Mouse (Mus musculus) midbrain, embryonic 12.5 days (tissue): ENCODE data around the gene Pilra. TPM values are rescaled to one million over a fixed set of nuclear protein-coding genes. Genes with fewer than 3 reads are reported as not detected.

Experiments used
- ATAC-seq: fragments of 200-750 bp; cut with Nextera tagmentation; 2 replicates; pipeline ENCODE4 v1.8.0; 2017; ENCODE audit warnings: low read depth, moderate TSS enrichment, moderate library complexity; ENCODE audit not compliant: low FRiP score
- H3K27ac ChIP-seq: fragments of 300-500 bp; sonication (generic); replicated peaks from 2 replicates; pipeline ENCODE4 v1.5.1; 2016; ENCODE audit warnings: mild to moderate bottlenecking
- H3K27me3 ChIP-seq: fragments of 300-500 bp; sonication (generic); 2 replicates; pipeline ENCODE4 v1.6.1; 2016; ENCODE audit warnings: mild to moderate bottlenecking
- H3K36me3 ChIP-seq: fragments of 300-500 bp; sonication (generic); 2 replicates; pipeline ENCODE4 v1.6.1; 2016
- H3K4me1 ChIP-seq: fragments of 300-500 bp; sonication (generic); 2 replicates; pipeline ENCODE4 v1.6.1; 2016
- H3K4me2 ChIP-seq: fragments of 300-500 bp; sonication (generic); replicated peaks from 2 replicates; pipeline ENCODE4 v1.6.1; 2016; ENCODE audit warnings: mild to moderate bottlenecking, moderate library complexity
- H3K4me3 ChIP-seq: fragments of 300-500 bp; sonication (generic); 2 replicates; pipeline ENCODE4 v1.5.1; 2016; ENCODE audit warnings: mild to moderate bottlenecking
- H3K9ac ChIP-seq: fragments of 300-500 bp; sonication (generic); replicated peaks from 2 replicates; pipeline ENCODE4 v1.6.1; 2016; ENCODE audit warnings: mild to moderate bottlenecking, moderate library complexity
- H3K9me3 ChIP-seq: fragments of 300-500 bp; sonication (generic); 2 replicates; pipeline ENCODE4 v1.6.1; 2016; ENCODE audit warnings: mild to moderate bottlenecking
- WGBS: fragments of 180-500 bp; shearing (Covaris S2); methylation state at CpG from one replicate; pipeline ENCODE4 v1.1.7; 2016; 5-methylcytosine and 5-hydroxymethylcytosine counted together
- polyA plus RNA-seq: library from polyadenylated mRNA; unstranded; fragments of >200 nt; fragmentation: Nextera tagmentation; extraction: Ambion mirVana; gene quantifications from 2 replicates; pipeline ENCODE4 v1.2.1, GENCODE M21; 2016

The Pilra gene
- polyA plus RNA-seq, 1 experiment from 2014 or later: 0.29 TPM

GRCm38 (mm10) chr5:137785164-137786031 is 50.7 kb downstream of the Pilra start:
- H3K4me2 ChIP-seq: peak overlapping the region; percentile 80
- peaks cover 41% of the 10 kb centered on the region for H3K4me1 ChIP-seq
- peak; percentile 14 for ATAC-seq
- H3K27me3 ChIP-seq: peaks cover 14% of the 10 kb centered on the region
- 5% methylated on average over 59 of the region's 62 CpGs for WGBS
- H3K27ac ChIP-seq: peak overlapping the region; percentile 98
- H3K9me3 ChIP-seq: no peaks in the 10 kb centered on the region
- peak overlapping the region; percentile 79 for H3K4me3 ChIP-seq
- peaks cover 41% of the 10 kb centered on the region for H3K36me3 ChIP-seq
- H3K9ac ChIP-seq: peak overlapping the region; percentile 97

- Histone ChIP-seq H3K36me3 (peaks cover 46% of the 10 kb centered on the region), H3K27me3 (peaks cover 14% of the 10 kb centered on the region), H3K27ac (peak overlapping the region; percentile 98; the same call in 1 of the 2 replicates), H3K4me1 (peaks cover 50% of the 10 kb centered on the region), H3K4me3 (peak overlapping the region; percentile 79), H3K9me3 (no peaks in the 10 kb centered on the region), H3K9ac (peak overlapping the region; percentile 97), H3K4me2 (peak overlapping the region; percentile 80)
- ATAC-seq: no peak
- 89% methylated on average over 14 of the region's 14 CpGs for whole genome bisulfite sequencing
These were observed 51.5 kb downstream of the Pilra start for GRCm38 (mm10) chr5:137784546-137784945.

- no peak overlapping the region for H3K27ac ChIP-seq
- WGBS: 75% methylated on average over 9 of the region's 9 CpGs
- peak overlapping the region; percentile 80 for H3K4me2 ChIP-seq
- H3K9ac ChIP-seq: peak overlapping the region; percentile 97
- H3K9me3 ChIP-seq: no peaks in the 10 kb centered on the region
- H3K4me3 ChIP-seq: peak overlapping the region; percentile 79
- H3K4me1 ChIP-seq: peaks cover 52% of the 10 kb centered on the region
- peaks cover 46% of the 10 kb centered on the region for H3K36me3 ChIP-seq
- H3K27me3 ChIP-seq: peaks cover 9% of the 10 kb centered on the region
- no peak for ATAC-seq
These were observed 52.1 kb downstream of the Pilra start for GRCm38 (mm10) chr5:137783901-137784540.

GRCm38 (mm10) chr5:137782776-137783522 is 53.1 kb downstream of the Pilra start:
- Histone ChIP-seq H3K27ac (no peak overlapping the region), H3K4me1 (peaks cover 49% of the 10 kb centered on the region), H3K36me3 (peaks cover 46% of the 10 kb centered on the region), H3K27me3 (peaks cover under 1% of the 10 kb centered on the region), H3K9ac (peak overlapping the region; percentile 97), H3K4me2 (peak overlapping the region; percentile 80), H3K4me3 (peak overlapping the region; percentile 79), H3K9me3 (no peaks in the 10 kb centered on the region)
- 87% methylated on average over 13 of the region's 13 CpGs for WGBS
- ATAC-seq: no peak

GRCm38 (mm10) chr5:137781661-137782060 is 54.4 kb downstream of the Pilra start:
- WGBS: 92% methylated on average over 7 of the region's 7 CpGs
- Histone ChIP-seq H3K4me2 (no peak overlapping the region), H3K36me3 (peaks cover 46% of the 10 kb centered on the region), H3K27ac (no peak overlapping the region), H3K9me3 (no peaks in the 10 kb centered on the region), H3K4me1 (peaks cover 48% of the 10 kb centered on the region), H3K4me3 (no peak overlapping the region), H3K9ac (no peak overlapping the region), H3K27me3 (no peaks in the 10 kb centered on the region)
- ATAC-seq: no peak

- Histone ChIP-seq H3K4me2 (peak overlapping the region; percentile 99), H3K36me3 (peaks cover 43% of the 10 kb centered on the region), H3K9me3 (no peaks in the 10 kb centered on the region), H3K4me3 (peak overlapping the region; percentile 99), H3K9ac (peak overlapping the region; percentile 90), H3K27ac (peak overlapping the region; percentile 95), H3K27me3 (no peaks in the 10 kb centered on the region), H3K4me1 (peaks cover 38% of the 10 kb centered on the region)
- WGBS: under 1% methylated on average over 74 of the region's 83 CpGs
- ATAC-seq: peak; percentile 53
These were observed 56.8 kb downstream of the Pilra start for GRCm38 (mm10) chr5:137779053-137779933.

GRCm38 (mm10) chr5:137778635-137779034 is 57.4 kb downstream of the Pilra start, which contains the start of gene Ppp1r35:
Gene Ppp1r35 (plus strand): TSS chr5:137778849.
- Histone ChIP-seq H3K4me3 (peak within 1 kb of the TSS; percentile 99), H3K27me3 (no peaks in the 10 kb centered on the region), H3K27ac (peak within 1 kb of the TSS; percentile 95), H3K4me2 (peak within 1 kb of the TSS; percentile 99), H3K9ac (peak within 1 kb of the TSS; percentile 90), H3K4me1 (peaks cover 32% of the 10 kb centered on the region), H3K9me3 (no peaks in the 10 kb centered on the region), H3K36me3 (peaks cover 37% of the 10 kb centered on the region)
- peak; percentile 95 for ATAC-seq
- under 1% methylated on average over 31 of the region's 31 CpGs for WGBS

- H3K36me3 ChIP-seq: peaks cover 24% of the 10 kb centered on the region
- no peak overlapping the region for H3K9ac ChIP-seq
- H3K4me2 ChIP-seq: no peak overlapping the region
- no peak overlapping the region for H3K4me3 ChIP-seq
- no peaks in the 10 kb centered on the region for H3K9me3 ChIP-seq
- H3K27ac ChIP-seq: no peak overlapping the region
- ATAC-seq: no peak
- H3K27me3 ChIP-seq: no peaks in the 10 kb centered on the region
- H3K4me1 ChIP-seq: peaks cover 19% of the 10 kb centered on the region
- WGBS: 89% methylated on average over 7 of the region's 7 CpGs
These were observed 58.7 kb downstream of the Pilra start for GRCm38 (mm10) chr5:137777267-137777845.

GRCm38 (mm10) chr5:137776408-137776918 is 59.6 kb downstream of the Pilra start:
- no peak overlapping the region for H3K4me3 ChIP-seq
- H3K9ac ChIP-seq: no peak overlapping the region
- H3K27ac ChIP-seq: no peak overlapping the region
- peaks cover 15% of the 10 kb centered on the region for H3K36me3 ChIP-seq
- ATAC-seq: no peak
- H3K4me2 ChIP-seq: no peak overlapping the region
- peaks cover 13% of the 10 kb centered on the region for H3K4me1 ChIP-seq
- H3K27me3 ChIP-seq: no peaks in the 10 kb centered on the region
- H3K9me3 ChIP-seq: no peaks in the 10 kb centered on the region
- WGBS: 53% methylated on average over 5 of the region's 5 CpGs

GRCm38 (mm10) chr5:137775587-137776290 is 60.3 kb downstream of the Pilra start:
- Histone ChIP-seq H3K27ac (no peak overlapping the region), H3K4me1 (peaks cover 13% of the 10 kb centered on the region)

More at GRCm38 (mm10) chr5:137775587-137776290, 60.3 kb downstream of the Pilra start:
- no peak overlapping the region for H3K4me2 ChIP-seq
- H3K36me3 ChIP-seq: peaks cover 8% of the 10 kb centered on the region
- whole genome bisulfite sequencing: 77% methylated on average over 2 of the region's 2 CpGs
- H3K9me3 ChIP-seq: no peaks in the 10 kb centered on the region
- ATAC-seq: no peak
- no peaks in the 10 kb centered on the region for H3K27me3 ChIP-seq
- no peak overlapping the region for H3K4me3 ChIP-seq
- H3K9ac ChIP-seq: no peak overlapping the region
